Mouse (Mus musculus): Measurements from ENCODE around the gene Tab1. TPM values are rescaled to one million over a fixed set of nuclear protein-coding genes. Genes with fewer than 3 reads are reported as not detected.
A peak's percentile ranks its signal among the peaks of the same experiment; 100 is the strongest.

Tab1 gene
- total and polyA plus RNA-seq, 2 experiments from 2014 or later: 23.6 to 43.5 TPM

GRCm38 (mm10) chr15:80192847-80193246, 59.9 kb downstream of the Tab1 start:
- Histone ChIP-seq H3K36me3 (ENCODE audit: insufficient read depth, low read length) (no peaks in the 10 kb centered on the region), H3K4me1 (ENCODE audit: insufficient read depth, low read length) (no peaks in the 10 kb centered on the region), H3K27me3 (ENCODE audit: insufficient read depth, low read length) (no peaks in the 10 kb centered on the region), H3K27ac (ENCODE audit: low read depth, low read length) (no peak overlapping the region), H3K9me3 (ENCODE audit: low read length) (no peaks in the 10 kb centered on the region), H3K9ac (replicated peaks; ENCODE audit: low read length, poor library complexity, severe bottlenecking) (no peak overlapping the region), H3K4me2 (ENCODE audit: low read depth, low read length, poor library complexity, severe bottlenecking) (no peak overlapping the region), H3K4me3 (ENCODE audit: low read depth, low read length) (no peak overlapping the region)
- WGBS: 89% methylated on average over 7 of the region's 7 CpGs
- ATAC-seq (ENCODE audit: low FRiP score): no peak
- TF ChIP-seq CTCF (IDR thresholded peaks at IDR 0.05): no peak
- no peak for DNase-seq (ENCODE audit: low spot score)

- Histone ChIP-seq H3K9me3 (ENCODE audit: low read length) (no peaks in the 10 kb centered on the region), H3K36me3 (ENCODE audit: insufficient read depth, low read length) (no peaks in the 10 kb centered on the region), H3K27ac (ENCODE audit: low read depth, low read length) (no peak overlapping the region), H3K9ac (replicated peaks; ENCODE audit: low read length, poor library complexity, severe bottlenecking) (no peak overlapping the region), H3K4me3 (ENCODE audit: low read depth, low read length) (no peak overlapping the region), H3K27me3 (ENCODE audit: insufficient read depth, low read length) (no peaks in the 10 kb centered on the region), H3K4me2 (ENCODE audit: low read depth, low read length, poor library complexity, severe bottlenecking) (no peak overlapping the region), H3K4me1 (ENCODE audit: insufficient read depth, low read length) (no peaks in the 10 kb centered on the region)
- DNase-seq (ENCODE audit: low spot score) (no peak), ATAC-seq (ENCODE audit: low FRiP score) (no peak)
- no peak for TF ChIP-seq CTCF (IDR thresholded peaks at IDR 0.05)
- 59% methylated on average over 2 of the region's 2 CpGs for WGBS
Measured at GRCm38 (mm10) chr15:80199556-80199955, 66.6 kb downstream of the Tab1 start.

GRCm38 (mm10) chr15:80202111-80202775, 69.3 kb downstream of the Tab1 start:
- H3K4me3 ChIP-seq (ENCODE audit: low read depth, low read length): no peak overlapping the region
- no peaks in the 10 kb centered on the region for H3K4me1 ChIP-seq (ENCODE audit: insufficient read depth, low read length)
- no peaks in the 10 kb centered on the region for H3K36me3 ChIP-seq (ENCODE audit: insufficient read depth, low read length)
- no peak for TF ChIP-seq CTCF (IDR thresholded peaks at IDR 0.05)
- no peak for ATAC-seq (ENCODE audit: low FRiP score)
- WGBS: 87% methylated on average over 6 of the region's 6 CpGs
- H3K4me2 ChIP-seq (ENCODE audit: low read depth, low read length, poor library complexity, severe bottlenecking): no peak overlapping the region
- H3K27ac ChIP-seq (ENCODE audit: low read depth, low read length): no peak overlapping the region
- H3K27me3 ChIP-seq (ENCODE audit: insufficient read depth, low read length): no peaks in the 10 kb centered on the region
- H3K9me3 ChIP-seq (ENCODE audit: low read length): no peaks in the 10 kb centered on the region
- DNase-seq (ENCODE audit: low spot score): no peak
- H3K9ac ChIP-seq (replicated peaks; ENCODE audit: low read length, poor library complexity, severe bottlenecking): no peak overlapping the region

GRCm38 (mm10) chr15:80203406-80203805, 70.5 kb downstream of the Tab1 start:
- no peak overlapping the region for H3K4me3 ChIP-seq (ENCODE audit: low read depth, low read length)
- no peaks in the 10 kb centered on the region for H3K9me3 ChIP-seq (ENCODE audit: low read length)
- ATAC-seq (ENCODE audit: low FRiP score) (no peak), DNase-seq (ENCODE audit: low spot score) (no peak)
- no peak overlapping the region for H3K9ac ChIP-seq (replicated peaks; ENCODE audit: low read length, poor library complexity, severe bottlenecking)
- H3K4me2 ChIP-seq (ENCODE audit: low read depth, low read length, poor library complexity, severe bottlenecking): no peak overlapping the region
- no peaks in the 10 kb centered on the region for H3K36me3 ChIP-seq (ENCODE audit: insufficient read depth, low read length)
- no peak overlapping the region for H3K27ac ChIP-seq (ENCODE audit: low read depth, low read length)
- 43% methylated on average over 4 of the region's 4 CpGs for WGBS
- no peaks in the 10 kb centered on the region for H3K4me1 ChIP-seq (ENCODE audit: insufficient read depth, low read length)
- no peaks in the 10 kb centered on the region for H3K27me3 ChIP-seq (ENCODE audit: insufficient read depth, low read length)
- no peak for TF ChIP-seq CTCF (IDR thresholded peaks at IDR 0.05)

GRCm38 (mm10) chr15:80206057-80206565, 73.2 kb downstream of the Tab1 start:
- H3K9ac ChIP-seq (replicated peaks; ENCODE audit: low read length, poor library complexity, severe bottlenecking): no peak overlapping the region
- WGBS: 95% methylated on average over 3 of the region's 3 CpGs
- ATAC-seq (ENCODE audit: low FRiP score): no peak

GRCm38 (mm10) chr15:80208446-80208845, 75.5 kb downstream of the Tab1 start:
- no peaks in the 10 kb centered on the region for H3K9me3 ChIP-seq (ENCODE audit: low read length)
- WGBS: 16% methylated on average over 4 of the region's 4 CpGs
- H3K27ac ChIP-seq (ENCODE audit: low read depth, low read length): peak overlapping the region; percentile 32; the same call in 1 of the 2 replicates
- no peak for DNase-seq (ENCODE audit: low spot score)
- no peaks in the 10 kb centered on the region for H3K4me1 ChIP-seq (ENCODE audit: insufficient read depth, low read length)
- H3K27me3 ChIP-seq (ENCODE audit: insufficient read depth, low read length): no peaks in the 10 kb centered on the region
- H3K4me3 ChIP-seq (ENCODE audit: low read depth, low read length): no peak overlapping the region
- H3K4me2 ChIP-seq (ENCODE audit: low read depth, low read length, poor library complexity, severe bottlenecking): no peak overlapping the region
- no peak for TF ChIP-seq CTCF (IDR thresholded peaks at IDR 0.05)
- peaks cover 24% of the 10 kb centered on the region for H3K36me3 ChIP-seq (ENCODE audit: insufficient read depth, low read length)
- no peak for ATAC-seq (ENCODE audit: low FRiP score)
- H3K9ac ChIP-seq (replicated peaks; ENCODE audit: low read length, poor library complexity, severe bottlenecking): no peak overlapping the region

More at GRCm38 (mm10) chr15:80206057-80206565, 73.2 kb downstream of the Tab1 start:
- no peaks in the 10 kb centered on the region for H3K9me3 ChIP-seq (ENCODE audit: low read length)
- TF ChIP-seq CTCF (IDR thresholded peaks at IDR 0.05): no peak
- H3K27me3 ChIP-seq (ENCODE audit: insufficient read depth, low read length): no peaks in the 10 kb centered on the region
- H3K4me1 ChIP-seq (ENCODE audit: insufficient read depth, low read length): no peaks in the 10 kb centered on the region
- H3K4me2 ChIP-seq (ENCODE audit: low read depth, low read length, poor library complexity, severe bottlenecking): no peak overlapping the region
- no peak overlapping the region for H3K27ac ChIP-seq (ENCODE audit: low read depth, low read length)
- no peak overlapping the region for H3K4me3 ChIP-seq (ENCODE audit: low read depth, low read length)
- no peak for DNase-seq (ENCODE audit: low spot score)
- H3K36me3 ChIP-seq (ENCODE audit: insufficient read depth, low read length): peaks cover 4% of the 10 kb centered on the region; the same call in 1 of the 2 replicates

Other genes starting within 250 kb of the Tab1 start
- 3.4 and 5.4 TPM in 2 replicates for gene Apobec3, start 241.5 kb upstream of the Tab1 start, total RNA-seq (2014; rRNA removed)
- 3.3 and 3.4 TPM in 2 replicates for gene Apobec3, start 241.5 kb upstream of the Tab1 start, polyA plus RNA-seq (2015; fragmentation: Nextera tagmentation; extraction: Ambion mirVana)
- gene Cbx7, start 162.0 kb upstream of the Tab1 start, total RNA-seq (2014; rRNA removed): 7.7 and 14.9 TPM in 2 replicates
- gene Cbx7, start 162.0 kb upstream of the Tab1 start, polyA plus RNA-seq (2015; fragmentation: Nextera tagmentation; extraction: Ambion mirVana): 3.4 and 3.5 TPM in 2 replicates
- gene Pdgfb, start 118.2 kb upstream of the Tab1 start, total RNA-seq (2014; rRNA removed): 20.5 and 24.4 TPM in 2 replicates
- gene Pdgfb, start 118.2 kb upstream of the Tab1 start, polyA plus RNA-seq (2015; fragmentation: Nextera tagmentation; extraction: Ambion mirVana): 8.7 and 9.2 TPM in 2 replicates
- 162 and 220 TPM in 2 replicates for gene Syngr1, start 41.8 kb upstream of the Tab1 start, total RNA-seq (2014; rRNA removed)
- gene Syngr1, start 41.8 kb upstream of the Tab1 start, polyA plus RNA-seq (2015; fragmentation: Nextera tagmentation; extraction: Ambion mirVana): 81.5 and 88.5 TPM in 2 replicates
- 511 and 632 TPM in 2 replicates for gene Rpl3, start 41.3 kb upstream of the Tab1 start, total RNA-seq (2014; rRNA removed)
- gene Rpl3, start 41.3 kb upstream of the Tab1 start, polyA plus RNA-seq (2015; fragmentation: Nextera tagmentation; extraction: Ambion mirVana): 500 and 515 TPM in 2 replicates
- 101 and 103 TPM in 2 replicates for gene Mgat3, start 40.6 kb downstream of the Tab1 start, total RNA-seq (2014; rRNA removed)
- gene Mgat3, start 40.6 kb downstream of the Tab1 start, polyA plus RNA-seq (2015; fragmentation: Nextera tagmentation; extraction: Ambion mirVana): 13.3 and 14.4 TPM in 2 replicates
- gene Mief1, start 100.9 kb downstream of the Tab1 start, total RNA-seq (2014; rRNA removed): 46.3 and 47.2 TPM in 2 replicates
- 19.4 and 21.9 TPM in 2 replicates for gene Mief1, start 100.9 kb downstream of the Tab1 start, polyA plus RNA-seq (2015; fragmentation: Nextera tagmentation; extraction: Ambion mirVana)
- gene AC140267.1, start 102.7 kb downstream of the Tab1 start, total RNA-seq (2014; rRNA removed): not detected in 2 replicates
- 5.1 and 5.6 TPM in 2 replicates for gene AC140267.1, start 102.7 kb downstream of the Tab1 start, polyA plus RNA-seq (2015; fragmentation: Nextera tagmentation; extraction: Ambion mirVana)
- gene Atf4, start 122.1 kb downstream of the Tab1 start, total RNA-seq (2014; rRNA removed): 151 and 168 TPM in 2 replicates
- 107 and 110 TPM in 2 replicates for gene Atf4, start 122.1 kb downstream of the Tab1 start, polyA plus RNA-seq (2015; fragmentation: Nextera tagmentation; extraction: Ambion mirVana)
- gene Rps19bp1, start 131.2 kb downstream of the Tab1 start, total RNA-seq (2014; rRNA removed): 34.5 and 43.8 TPM in 2 replicates
- gene Rps19bp1, start 131.2 kb downstream of the Tab1 start, polyA plus RNA-seq (2015; fragmentation: Nextera tagmentation; extraction: Ambion mirVana): 86.9 and 87.1 TPM in 2 replicates
- 14.6 and 23.2 TPM in 2 replicates for gene Cacna1i, start 154.1 kb downstream of the Tab1 start, total RNA-seq (2014; rRNA removed)
- gene Cacna1i, start 154.1 kb downstream of the Tab1 start, polyA plus RNA-seq (2015; fragmentation: Nextera tagmentation; extraction: Ambion mirVana): 0.65 and 1.1 TPM in 2 replicates

Data from midbrain, postnatal 0 days (tissue).